Mouse (Mus musculus): ENCODE data around the gene Gm281.
"Not testable (repeated sequence)": the region's sequence is repeated elsewhere in the genome, so short reads cannot be mapped to it uniquely, and the experiment has no call there.

Gene Gm281

DNA sequence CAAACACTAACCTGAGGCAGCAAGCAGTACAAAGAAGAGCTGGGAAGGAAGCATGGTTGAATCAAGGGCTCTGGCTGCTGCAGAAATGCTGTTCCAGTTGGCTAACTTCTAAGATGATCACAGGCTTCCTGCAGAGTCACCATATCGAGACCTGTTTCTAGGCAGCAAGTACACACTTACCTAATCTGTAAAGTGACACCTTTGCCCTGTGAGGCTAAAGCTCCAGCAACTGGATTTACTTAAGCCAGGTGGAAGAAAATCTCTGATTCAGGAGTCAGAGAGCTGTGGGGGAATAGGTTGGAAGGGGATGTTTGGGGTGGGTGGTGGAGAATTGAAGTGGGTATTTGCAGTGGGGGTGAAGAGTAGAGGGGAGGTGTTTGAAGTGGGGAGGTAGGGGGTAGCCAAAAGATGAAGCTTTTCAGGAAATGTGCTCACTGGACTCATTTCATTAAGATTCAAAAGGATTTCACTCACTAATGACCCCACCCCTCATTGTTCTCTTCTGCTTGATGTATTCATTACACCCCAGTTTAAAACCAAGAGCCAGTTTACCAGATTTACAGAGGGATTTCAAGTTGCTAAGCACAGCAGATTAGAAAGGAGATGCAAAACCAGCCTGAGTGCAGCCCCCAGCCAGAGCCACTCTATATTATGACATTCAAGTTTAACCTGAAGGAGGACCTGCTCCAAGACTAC, at the start of gene Gm281:
Gene Gm281 (minus strand): TSS at position 92 of the 696 bp plus-strand sequence.
- DNase-seq (ENCODE audit: low read depth, low spot score) = no peak

DNA sequence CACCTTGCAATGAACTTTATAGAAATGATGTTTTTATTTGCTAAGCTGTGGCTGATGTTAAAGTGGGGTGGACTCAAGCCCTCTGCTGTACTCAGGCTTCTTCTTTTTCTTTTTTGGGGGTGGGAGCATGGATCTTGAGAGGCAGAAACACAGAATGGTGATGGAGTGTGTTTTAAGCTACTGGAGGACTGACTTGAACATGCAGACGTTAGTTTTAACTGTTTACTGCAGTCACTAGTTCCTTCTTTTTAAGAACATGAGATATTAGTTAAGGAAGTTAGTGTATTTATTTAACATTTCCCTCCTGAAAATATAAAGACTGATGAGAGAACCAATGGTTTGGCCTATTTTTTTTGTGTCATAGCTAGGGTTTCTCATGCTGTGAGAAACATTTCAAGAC, 49.2 kb upstream of the Gm281 start:
- no peak for DNase-seq (ENCODE audit: low read depth, low spot score)

DNA sequence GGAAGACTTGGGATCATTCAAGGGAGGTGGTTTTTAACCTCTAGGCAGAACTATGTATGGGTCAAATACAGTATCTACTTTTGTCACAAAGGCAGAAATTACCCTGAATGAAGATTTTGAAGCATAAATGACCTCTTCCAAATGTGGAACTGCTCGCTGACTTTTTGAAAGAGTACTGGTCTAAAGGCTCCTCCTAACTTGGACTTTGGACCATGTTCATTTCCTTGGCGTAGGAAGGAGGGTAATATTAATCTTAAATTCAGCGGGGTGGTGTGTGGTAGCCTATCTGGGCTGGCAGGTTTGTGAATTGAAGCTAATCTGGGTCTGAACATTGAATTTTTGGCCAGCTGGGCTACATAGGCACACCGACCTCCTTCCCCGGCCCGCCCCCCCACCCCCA, 48.2 kb upstream of the Gm281 start:
- DNase-seq (ENCODE audit: low read depth, low spot score) = no peak

DNA sequence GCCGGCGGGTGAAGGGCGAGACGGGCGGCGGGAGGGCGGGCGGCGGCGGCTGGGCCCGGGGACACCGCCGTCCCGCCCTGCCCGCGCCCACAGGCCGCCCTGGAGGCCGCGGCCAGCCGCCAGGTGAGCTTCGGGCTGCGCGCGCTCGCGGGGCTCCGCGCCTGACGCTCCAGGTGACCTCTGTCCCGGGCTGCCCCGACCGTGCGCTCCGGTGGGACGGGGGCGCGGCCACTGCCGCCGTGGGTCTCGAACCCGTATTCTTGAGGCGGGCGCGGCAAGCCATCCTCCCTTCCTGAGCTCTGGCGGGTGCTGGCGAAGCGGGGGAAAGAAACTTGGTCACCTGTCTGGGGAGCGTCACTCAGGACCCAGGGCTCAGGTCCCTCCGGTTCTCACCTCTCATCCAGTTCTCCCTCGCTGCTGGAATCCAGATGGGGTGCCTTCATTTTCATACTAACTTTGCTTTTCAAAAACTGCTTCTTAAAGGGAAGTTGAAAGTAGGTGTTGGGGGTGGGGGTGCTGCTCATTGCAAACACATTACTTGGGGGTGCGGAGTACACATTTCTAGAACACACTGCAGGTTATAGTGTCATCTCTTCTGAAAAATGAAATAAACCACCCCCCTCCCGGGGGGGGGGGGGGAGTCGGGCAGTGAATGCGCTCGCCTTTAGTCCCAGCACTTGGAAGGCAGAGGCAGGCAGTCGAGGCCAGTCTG, 47.3 kb upstream of the Gm281 start, which contains the start of the genes Atxn7 and Thoc7:
Gene Atxn7 (plus strand): TSS at position 40 of the 712 bp plus-strand sequence.
Gene Thoc7 (minus strand): TSS at position 452 of the 712 bp plus-strand sequence.
- DNase-seq (ENCODE audit: low read depth, low spot score) = peak; percentile 30

DNA sequence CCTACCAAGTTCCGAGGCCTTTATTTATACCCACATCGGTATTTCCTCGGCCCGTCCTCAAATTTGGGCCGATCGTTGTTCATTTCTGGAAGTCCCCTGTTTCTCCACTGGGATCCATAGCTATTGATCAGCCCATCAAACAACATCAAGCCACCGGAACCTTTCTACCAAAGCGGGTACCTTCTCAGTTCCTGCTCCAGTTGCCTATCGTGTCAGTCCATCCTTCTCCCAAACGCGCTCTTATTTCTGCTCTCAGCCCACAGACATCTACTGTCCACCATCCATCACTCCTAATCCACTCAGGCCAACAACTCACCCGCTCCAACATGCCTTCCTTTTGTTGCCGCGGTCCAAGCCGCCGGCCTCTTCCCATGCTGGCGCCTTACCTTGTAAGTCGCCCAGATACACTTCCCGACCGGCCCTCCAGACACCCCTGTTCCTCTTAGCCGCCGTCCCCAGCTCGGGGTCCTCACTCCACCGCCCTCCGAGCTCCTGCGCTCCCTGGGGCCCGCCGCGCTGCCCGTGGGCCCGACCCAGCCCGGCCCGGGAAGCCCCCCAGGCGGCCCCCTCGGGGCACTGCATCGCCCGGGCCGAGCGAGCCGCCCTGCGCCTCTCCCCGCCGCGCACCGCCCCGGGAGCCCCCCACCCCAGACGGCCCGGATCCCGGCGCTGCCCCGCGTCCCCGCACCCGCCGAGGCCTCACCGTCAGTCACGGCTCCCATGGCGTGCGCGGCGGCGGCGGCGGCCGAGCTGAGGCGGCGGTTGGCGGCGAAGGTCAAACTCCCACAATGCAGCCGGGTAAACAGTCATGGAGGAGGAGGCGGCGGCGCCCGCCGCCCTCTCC, 46.4 kb upstream of the Gm281 start:
- peak; percentile 62 for DNase-seq (ENCODE audit: low read depth, low spot score)

DNA sequence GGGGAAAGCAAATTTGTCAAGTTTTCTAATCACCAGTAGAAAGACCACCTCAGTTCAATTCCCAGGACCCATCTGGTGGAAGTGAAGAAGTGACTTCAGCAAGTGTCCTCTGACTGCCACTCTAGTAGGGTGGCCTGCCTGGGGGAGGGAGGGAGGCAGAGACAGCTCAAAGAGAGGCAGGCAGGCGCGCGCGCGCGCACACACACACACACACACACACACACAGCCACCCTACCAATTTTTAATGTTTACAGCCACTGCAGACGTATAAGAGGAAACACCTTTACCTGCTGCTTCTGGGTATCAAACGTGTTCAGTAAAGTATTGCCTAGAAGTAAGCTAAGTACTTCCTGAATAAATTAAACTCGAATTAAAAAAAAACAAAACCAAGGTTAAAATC, 45.8 kb upstream of the Gm281 start:
- peak; percentile 35 for DNase-seq (ENCODE audit: low read depth, low spot score)

DNA sequence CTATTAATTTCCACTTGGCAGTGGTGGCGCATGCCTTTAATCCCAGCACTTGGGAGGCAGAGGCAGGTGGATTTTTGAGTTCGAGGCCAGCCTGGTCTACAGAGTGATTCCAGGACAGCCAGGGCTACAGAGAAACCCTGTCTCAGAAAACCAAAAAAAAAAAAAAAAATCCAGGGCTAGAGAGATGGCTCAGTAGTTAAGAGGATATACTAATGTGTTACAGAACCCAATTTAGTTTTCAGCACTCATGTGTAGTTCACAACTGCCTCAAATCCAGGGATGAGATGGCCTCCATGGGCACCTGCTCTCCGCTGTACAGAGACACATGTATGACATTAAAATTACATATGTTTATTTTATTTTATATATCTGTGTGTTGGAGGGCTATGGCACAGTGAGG, 37.9 kb upstream of the Gm281 start:
- DNase-seq (ENCODE audit: low read depth, low spot score) = not testable (repeated sequence)

DNA sequence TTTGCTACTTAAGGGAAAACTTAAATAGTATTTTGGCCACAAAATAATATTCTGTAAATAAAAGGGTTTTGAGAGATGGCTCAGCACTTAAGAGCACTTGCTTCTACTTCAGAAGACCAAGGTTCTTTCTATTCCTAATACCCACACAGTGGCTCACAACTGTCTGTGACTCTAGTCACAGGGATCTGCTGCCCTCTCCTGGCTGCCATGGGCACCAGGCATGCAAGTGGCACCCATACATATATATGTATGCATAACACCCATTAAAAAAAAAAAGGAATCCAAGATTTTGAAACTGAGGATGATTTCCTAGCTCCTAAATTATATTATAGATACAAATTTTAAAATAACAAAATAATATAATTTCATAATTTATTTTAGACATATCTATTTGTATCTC, 36.1 kb upstream of the Gm281 start:
- peak; percentile 43 for DNase-seq (ENCODE audit: low read depth, low spot score)

DNA sequence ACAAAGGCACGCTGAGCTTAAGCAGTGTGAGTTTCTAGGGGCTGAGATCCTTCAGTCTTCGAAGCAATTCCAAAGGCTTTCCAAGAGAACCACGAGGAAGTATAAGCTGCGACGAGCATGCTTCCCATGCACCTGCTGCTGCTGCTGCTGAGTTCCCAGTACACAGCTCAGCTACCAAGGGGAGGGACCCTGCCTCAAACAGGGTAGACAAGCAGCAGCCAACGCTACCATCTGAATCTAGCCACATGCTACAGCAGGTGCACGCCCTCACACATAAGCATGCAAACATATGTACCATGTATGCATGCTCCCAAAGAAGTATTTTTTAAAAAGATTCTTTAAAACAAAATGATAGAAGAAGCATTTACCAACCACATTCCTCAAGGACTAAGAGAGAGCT, 34.1 kb upstream of the Gm281 start:
- no peak for DNase-seq (ENCODE audit: low read depth, low spot score)

DNA sequence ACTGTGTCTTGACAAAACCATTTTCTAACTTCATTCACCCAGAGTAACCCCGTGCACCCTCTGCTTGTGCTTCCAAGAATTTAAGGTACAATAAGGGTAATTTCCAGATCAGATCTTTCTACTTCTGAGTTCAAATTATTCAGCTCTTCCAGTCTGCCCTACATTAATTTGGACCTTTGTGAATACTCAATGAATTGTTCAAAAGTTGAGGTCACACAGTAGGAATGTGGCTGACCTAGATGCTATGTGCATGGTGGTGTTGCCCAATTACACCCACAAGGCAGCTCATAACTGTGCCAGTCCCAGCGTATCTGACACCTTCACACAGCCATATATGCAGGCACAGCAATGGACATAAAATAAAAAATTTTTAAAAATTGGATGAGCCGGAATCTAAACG, 30.4 kb upstream of the Gm281 start:
- DNase-seq (ENCODE audit: low read depth, low spot score) = no peak

DNA sequence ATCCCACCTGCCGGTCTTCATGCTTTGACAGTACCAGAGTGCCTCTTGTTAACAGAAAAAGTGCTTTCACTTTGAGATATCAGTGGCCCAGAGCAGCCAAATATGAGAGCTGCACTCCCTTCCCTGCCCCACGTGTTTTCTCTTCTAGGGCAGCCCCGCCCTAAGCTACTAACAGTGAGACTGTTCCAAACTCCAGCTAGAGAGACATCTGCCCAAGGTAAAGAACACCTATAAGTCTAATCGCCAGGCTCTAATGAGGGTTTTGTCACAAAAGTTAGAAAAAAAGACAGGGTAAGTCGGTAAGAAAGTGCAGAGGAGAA, 19.7 kb upstream of the Gm281 start:
- DNase-seq (ENCODE audit: low read depth, low spot score) = no peak

DNA sequence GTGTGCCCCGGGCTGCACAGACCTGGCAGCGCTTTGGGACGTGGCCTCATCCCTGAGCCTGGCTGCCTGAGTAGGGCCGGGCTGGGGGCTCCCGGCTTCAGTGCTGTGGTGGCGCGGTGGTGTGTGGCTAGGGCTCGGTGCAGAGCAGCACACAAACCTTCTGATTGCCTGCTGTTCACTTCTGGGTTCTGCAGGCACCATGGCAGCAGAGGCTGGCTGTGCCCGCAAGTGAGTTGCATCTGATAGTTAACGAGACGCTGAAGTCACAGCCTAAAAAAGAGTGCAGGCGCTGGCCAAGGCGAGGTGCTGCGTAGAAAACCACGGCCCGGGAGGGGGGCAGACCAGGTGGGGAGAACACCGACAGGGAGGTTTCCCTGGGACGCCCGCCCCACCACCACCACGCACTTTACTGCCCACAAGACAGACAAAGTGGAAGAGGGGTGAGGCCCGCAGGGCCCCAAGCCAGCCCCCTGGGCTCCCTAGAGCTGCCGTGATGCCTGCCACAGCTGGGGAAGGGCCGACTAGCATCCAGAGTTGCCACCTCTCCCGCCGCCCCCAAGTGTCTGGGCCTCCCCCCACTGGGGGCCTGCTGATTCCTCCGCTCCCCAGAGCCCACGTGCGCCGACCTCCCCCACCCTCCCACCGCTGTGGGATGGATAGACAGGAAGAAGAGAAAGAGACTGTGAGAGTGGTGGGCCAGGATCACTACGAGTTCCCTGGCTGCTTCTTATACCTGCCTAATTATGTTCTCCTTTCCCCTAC, 19.2 kb upstream of the Gm281 start:
- DNase-seq (ENCODE audit: low read depth, low spot score) = no peak

DNA sequence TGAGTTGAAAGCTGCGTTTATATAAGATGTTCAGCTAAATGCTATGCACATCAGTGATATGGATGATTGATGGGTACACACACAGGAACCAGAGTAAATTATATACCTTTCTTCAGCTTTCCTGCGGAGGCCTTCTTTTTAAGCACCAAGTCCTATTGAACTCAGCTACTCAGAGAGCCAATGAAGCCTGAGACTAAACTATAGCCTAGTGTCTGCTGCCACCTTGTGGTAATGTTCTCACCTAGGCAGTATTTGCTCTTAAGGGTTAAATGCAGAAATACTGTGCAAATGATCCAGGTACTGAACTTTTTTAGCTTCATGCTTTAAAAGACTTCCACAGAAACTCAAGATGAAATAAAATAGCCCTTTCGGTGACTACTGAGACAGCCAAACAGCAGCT, 3.4 kb upstream of the Gm281 start:
- peak; percentile 81 for DNase-seq (ENCODE audit: low read depth, low spot score)

DNA sequence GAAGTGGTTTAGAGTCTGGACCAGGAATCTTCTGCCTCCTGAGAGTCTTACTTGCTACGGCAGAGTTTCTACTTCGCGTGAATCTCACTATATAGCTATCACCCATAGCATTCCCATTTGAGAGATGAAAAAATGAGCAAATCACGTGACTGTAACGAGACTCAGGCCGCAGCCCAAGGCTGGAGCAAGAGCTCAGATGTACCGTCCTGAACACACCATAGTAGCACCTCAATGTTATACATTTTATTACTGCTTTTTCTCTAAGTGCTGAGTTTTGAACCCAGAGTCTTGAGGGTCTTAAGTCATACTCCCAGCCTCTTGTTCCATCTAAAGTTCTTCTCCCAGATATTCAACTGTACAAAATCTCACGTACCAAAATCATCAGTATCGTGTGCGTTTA, 2.9 kb upstream of the Gm281 start:
- no peak for DNase-seq (ENCODE audit: low read depth, low spot score)

DNA sequence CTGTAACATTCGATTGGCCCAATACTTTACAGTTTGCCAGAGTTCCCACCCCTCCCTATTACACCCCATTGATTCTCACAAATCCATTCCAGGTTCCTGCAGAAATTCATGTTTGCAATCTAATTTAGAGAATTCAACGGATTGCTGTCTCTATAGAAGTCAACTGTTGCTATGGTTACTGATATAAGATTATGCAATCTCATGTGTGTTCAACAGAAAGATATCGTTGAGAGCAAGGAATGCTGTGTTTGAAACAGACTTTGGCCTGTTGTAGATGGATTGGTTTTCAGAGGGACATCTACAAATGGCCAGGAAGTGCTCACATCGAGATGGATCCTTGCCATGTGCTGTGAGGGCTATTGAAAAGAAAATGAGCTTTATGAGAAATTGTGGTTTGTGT, 929 bp upstream of the Gm281 start:
- DNase-seq (ENCODE audit: low read depth, low spot score) = no peak

DNA sequence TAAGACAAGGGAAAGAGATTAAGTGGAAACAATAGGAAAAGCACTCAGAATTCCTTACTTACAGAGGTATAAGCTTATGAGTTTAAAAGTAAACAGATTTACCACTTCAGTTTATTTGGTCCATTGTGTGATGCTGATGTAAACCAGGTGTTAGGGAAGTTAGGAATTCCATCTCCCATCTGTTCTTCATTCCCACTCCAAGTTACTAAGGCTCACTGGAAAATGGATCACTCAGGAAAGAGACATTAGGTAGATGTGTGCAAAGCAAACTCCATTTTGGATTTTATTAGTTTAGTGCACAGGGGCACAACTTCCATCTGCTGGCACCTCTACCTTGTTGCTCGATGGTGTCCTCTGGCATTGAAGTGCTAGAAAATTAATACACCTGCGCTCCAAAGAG, 4.1 kb downstream of the Gm281 start:
- DNase-seq (ENCODE audit: low read depth, low spot score) = no peak

DNA sequence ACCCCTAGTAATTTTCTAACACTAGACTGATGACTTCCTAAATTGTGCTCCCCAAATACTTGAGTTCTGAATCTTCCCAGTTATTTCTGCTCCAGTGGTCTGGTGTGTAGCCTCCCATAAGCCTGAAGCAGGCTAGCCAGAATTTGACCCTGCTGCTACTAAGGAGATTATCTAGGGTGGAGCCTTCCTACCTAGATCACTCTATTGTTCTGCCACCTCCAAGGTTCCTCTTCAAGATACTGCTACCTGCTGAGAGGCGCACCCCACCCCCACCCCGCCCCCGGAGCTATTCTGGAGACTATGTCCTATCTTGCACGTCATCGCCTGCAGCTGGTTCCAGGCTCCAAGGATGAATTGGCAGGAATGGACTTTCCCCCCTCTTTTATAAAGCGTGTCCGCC, 7.1 kb downstream of the Gm281 start:
- no peak for DNase-seq (ENCODE audit: low read depth, low spot score)

DNA sequence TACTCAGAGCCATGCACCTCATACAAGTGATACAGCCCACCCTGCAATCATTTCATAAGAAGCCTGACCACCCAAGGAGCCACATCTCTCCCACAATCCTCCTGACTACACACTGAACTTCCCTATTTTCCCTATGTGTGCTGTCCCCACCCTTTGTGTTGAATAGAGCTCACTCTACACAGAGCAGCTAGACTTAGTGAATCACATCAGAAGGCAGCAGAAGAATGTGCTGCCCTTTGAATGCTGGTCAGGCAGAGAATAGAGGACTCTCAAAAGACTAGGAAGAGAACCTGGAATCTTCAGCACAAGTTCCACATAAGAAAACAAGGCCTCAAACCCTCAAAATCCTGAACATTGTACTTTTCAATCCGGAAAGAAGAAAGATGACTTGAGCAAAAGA, 7.8 kb downstream of the Gm281 start:
- DNase-seq (ENCODE audit: low read depth, low spot score) = no peak

DNA sequence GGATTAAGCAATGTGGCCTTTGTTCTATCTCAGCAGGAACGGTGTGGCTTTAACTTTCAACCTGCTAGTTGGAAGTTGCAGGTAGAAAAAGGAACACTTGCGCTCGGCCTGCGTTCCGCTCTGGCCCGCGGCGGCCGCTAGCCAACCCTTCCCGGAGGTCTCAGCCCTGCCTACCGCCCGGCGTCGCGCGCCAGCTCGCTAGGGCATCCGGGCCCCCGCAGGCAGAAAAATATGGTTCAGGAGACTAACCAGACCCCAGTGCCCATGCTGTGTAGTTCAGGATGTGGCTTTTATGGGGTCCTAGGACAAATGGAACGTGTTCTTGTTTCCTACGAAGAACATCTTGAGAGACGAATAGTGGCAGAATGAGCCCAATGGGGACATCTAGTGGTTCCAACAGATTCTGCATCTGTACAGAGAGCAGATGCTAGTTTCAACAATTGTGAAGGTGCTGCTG, 12.6 kb downstream of the Gm281 start:
- DNase-seq (ENCODE audit: low read depth, low spot score) = peak; percentile 84

DNA sequence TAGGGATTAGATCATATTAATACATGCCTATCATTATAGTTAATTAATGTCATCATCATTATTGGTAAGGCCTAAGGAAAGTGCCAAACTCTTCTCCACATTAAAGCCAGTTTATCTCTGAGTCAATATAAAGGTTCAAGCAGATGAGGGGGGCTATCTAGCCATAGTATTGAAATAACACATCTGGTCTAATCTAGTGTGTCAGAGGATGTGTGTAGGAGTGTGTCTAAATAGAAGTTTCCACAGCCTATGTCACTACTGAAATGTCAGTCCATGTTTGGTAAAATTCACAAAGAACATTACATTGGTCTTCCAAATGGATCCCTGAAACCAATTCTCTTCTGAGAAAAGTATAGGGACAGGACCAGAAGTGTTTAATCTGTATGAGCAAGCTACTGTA, 19.1 kb downstream of the Gm281 start:
- no peak for DNase-seq (ENCODE audit: low read depth, low spot score)

DNA sequence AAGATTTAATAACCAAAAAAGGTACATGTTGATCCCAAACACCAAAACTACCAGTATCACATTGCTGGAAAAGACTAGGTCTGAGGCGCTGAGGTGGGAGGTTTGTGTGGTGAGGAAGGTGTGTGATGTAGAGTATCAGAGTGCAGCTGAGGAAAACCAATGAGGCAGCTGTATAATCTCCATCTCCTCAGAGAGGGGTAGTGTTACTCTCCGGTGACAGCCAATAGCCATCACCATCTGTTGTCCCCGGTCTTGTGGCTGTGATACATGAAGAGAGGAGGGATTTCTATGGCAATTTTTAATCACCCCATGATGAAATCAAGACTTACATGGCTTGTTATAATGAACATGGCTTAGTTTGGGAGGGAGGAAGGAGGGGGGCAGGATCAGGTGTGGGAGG, 20.5 kb downstream of the Gm281 start:
- no peak for DNase-seq (ENCODE audit: low read depth, low spot score)

DNA sequence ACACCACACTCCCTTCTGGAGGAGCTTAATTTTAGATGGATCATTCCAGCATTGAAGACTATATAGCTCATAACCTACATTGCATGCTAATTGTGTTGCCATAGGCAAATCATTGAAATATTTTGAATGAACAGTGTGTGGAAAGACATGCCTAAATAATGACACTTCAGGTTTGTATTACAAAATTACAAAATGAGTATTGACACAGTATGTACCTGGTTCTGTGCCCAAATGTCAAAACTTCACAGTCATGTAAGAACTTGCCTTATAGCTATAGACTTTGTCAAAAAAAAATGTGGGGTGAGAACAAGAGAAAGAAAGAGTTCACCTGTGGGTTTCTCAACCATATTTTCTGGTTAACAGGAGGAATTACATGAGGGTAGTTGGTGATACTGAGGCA, 52.9 kb downstream of the Gm281 start:
- no peak for DNase-seq (ENCODE audit: low read depth, low spot score)

Measured in mesoderm, embryonic 11.5 days (tissue).